Mouse (Mus musculus) T-helper 2 cell (primary cell): ENCODE data around the gene Pgpep1.

Experiments used
- in situ Hi-C: fragments of 300-600 bp; cut with MboI, MseI; formaldehyde crosslinking; loops from one replicate; pipeline ENCODE4 v1.15.1; 2025; ENCODE audit warnings: high pct_unique_total_duplicates

Gene Pgpep1

DNA sequence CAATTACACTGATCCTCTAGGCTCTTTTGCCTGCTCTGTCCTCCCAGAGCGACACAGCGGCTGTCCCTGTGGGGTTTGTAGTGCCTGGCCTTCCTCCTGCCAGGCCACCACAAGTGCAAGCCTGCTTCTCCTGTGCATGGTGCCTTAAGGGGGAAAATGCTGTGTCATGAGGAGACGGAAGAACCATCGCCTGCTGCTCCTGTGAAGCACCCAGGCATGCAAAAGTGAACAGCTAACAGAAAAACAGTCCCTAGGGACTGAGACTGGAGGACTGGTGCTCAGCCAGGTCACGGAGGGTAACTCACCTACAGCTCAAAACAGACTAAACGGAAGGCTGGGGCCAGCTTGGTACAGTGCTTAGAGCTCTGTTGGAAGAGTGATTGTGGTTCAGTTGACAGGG is 24.7 kb downstream of the Pgpep1 start:
- in situ Hi-C loops, result loop anchor here (5.0 kb wide), 1 partner anchor 83 kb away; no protein-coding TSS in a partner anchor

DNA sequence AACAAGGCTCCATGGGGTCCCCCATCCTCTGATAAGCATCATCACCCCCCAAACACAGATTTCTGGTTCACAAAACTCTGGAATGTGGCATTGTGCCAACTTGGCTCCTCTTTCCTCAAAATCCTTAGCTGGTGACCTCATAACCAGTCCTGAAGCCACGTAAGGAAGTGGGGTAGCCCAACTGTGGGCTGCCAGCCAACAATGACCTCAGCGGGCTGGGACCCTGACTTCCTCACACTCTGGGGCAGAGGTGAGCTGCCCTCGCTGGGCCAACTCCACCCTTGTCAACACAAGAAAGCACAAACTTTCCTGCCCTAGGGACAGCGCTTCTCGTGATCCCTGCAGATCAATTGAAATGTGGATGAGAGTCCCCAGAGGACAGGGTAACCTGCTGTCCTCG is 26.1 kb downstream of the Pgpep1 start:
- in situ Hi-C loops, result no loop called here

DNA sequence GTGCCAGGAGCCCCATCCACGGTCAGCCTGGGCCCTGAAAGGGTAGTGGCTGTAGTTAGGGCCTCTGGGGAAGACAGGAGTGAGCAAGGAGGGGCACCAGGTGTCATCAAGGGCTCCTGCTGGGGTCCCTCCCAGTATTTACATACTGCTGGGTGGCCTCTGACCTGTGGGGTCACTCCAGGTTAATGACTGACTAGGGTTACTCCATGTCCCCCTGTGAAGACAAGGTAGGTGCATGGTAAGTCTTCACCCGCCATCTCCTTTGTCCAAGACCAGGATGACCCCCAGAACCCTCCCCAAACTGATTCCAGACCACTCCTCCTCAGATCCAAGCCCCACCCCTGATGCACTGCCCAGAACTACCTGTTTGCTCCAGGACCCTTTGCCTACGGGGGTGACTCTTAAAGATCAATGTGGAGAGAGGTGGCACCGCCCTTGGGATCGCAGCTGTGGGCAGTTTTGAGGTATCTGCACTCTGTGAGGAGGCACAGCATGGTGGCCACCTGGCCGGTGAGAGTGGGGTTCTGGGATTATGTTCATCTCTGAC is 27.8 kb downstream of the Pgpep1 start, which contains the start of gene Gdf15:
Gene Gdf15 (minus strand): TSS at position 111 of the 547 bp plus-strand sequence.
- in situ Hi-C loops, result no loop called here

DNA sequence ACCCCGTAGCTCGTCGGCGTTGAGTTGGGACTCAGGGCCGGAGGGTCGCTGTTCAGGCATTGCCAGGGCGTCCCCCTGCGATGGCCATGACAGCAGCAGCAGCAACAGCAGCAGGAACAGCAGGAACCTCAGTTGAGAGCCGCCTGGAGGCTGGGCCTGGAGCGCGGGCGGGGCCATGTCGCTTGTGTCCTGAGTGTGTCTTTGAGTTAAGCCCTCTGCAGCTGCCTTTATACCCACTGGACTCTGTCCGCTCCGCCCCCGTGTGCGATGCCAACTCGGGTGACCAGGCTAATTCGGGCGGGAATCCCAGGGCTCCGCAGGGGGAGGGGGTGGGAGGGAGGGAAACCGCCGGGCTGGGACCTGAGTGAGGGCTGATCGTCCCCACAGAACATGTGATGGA is 28.8 kb downstream of the Pgpep1 start:
- in situ Hi-C loops, result no loop called here

DNA sequence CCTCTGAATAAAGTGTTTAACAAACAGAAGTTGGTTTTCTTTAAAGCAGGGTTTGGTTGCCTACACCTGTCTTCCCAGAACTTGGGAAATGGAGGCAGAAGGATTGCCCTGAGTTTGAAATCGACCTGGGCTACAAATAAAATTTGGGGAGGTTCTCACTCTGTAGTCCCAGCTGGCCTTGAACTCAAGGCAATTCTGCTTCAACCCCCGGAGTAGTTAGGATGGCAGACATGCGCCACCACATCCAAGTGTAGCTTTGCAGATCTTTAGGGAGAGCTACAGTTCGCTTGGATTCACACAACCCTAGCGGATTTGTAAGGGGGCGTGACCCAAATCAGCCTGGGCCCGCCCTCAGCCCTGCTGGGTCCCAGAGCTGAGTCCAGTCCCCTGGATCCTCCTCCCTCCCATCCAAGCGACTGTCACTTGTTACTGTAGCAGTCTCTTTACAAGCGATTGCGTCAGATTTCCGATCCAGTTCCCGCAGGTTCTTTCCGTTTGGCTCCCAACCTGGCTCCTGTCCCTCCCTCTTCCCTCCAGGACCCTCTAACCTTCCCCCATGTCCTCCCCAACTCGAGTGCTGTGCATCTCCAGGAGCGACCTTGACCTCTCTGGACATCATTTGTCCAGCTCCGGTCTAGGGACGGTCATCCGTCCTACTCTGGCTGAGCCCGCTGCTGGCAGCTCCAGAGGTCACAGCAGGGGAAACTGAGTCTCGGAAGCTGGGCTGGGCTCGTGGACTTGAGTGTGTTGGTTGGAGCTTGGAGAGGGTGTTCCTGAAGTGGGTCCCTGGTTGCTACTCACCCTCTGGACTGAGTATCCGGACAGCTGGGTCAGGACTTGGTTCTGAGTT is 29.4 kb downstream of the Pgpep1 start:
- in situ Hi-C loops, result no loop called here

DNA sequence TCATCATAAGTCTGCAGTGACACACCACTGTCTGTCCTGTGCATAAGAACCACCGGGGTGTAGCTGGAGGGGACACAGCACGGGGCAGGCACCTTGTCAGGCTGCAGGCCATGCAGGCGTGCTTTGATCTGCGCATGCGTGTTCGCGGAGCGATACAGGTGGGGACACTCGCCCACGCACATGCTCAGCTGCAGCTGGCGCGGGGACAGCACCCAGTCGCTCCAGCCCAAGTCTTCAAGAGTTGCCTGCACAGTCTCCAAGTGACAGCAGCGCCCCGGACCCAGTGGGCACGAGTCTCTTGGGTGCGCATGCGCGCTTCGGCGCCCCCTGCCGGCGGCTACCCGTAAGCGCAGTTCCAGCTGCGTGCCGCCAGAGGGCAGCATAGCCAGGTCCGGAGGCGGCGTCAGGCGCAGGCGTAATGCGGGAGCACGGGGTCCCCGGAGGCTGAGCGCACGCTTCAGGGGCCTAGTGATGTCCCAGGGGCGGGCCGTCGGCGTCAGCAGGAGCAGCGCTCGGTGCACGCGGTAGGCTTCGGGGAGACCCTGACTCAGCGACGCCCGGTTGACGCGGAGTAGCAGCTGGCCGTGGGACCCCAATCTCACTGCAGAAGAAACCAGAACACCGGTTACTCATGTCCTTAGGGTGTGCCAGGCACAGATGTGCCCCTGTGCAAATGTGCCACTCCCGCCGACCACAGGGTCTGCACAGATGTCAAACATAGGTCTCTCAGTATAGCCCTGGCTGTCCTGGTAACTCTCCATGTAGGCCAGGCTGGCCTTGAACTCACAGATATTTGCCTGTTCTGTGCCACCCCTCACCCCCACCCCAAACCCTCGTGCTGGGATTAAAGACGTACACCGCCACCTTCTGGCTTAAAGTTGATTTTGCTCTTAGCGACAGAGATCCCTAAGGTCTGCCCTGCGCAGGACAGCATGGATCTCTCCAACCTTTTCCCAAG is 30.3 kb downstream of the Pgpep1 start:
- in situ Hi-C loops, result no loop called here

DNA sequence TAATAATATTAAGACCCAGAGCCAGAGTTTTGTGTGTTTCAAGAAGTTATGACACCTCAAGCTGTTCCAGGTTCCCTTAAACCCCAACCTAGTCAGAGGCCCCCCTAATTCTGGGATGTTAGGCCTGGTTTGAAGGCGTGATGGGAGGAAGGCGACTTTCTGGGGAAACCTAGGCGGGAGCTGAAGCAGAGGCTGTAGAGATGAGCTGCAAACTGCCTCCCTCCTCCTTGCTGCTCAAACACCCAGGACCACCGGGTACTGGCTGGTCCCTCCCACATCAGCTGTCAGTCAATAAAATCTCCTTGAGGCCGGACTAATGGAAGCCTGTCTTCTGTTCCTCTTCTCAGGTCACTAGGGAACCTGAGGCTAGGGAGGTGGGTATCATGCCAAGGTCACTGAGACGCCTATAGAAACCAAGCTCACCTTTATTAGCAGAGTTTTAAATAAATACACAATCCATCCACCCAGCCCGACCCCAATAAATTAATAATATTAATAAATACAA is 31.1 kb downstream of the Pgpep1 start:
- in situ Hi-C loops, result no loop called here

DNA sequence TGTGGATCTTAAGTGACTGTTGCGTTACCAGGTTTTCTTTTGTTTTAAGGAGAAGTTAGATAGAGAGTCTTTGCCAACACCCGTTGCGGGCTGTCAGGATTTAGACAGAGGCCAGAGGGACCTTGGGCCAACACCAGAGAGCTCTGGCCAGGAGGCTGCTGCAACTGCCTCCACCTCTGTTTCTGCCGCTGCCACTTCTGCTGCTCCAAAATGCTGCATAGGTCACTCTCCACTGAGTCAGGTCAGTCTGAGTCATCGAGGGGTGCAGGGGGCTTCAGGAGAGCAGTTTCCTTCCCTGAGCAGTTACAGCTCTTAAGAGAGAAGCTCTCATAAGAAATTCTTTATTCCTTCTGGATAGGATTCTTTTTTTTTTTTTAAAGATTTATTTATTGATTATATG is 33.1 kb downstream of the Pgpep1 start:
- in situ Hi-C loops, result no loop called here

DNA sequence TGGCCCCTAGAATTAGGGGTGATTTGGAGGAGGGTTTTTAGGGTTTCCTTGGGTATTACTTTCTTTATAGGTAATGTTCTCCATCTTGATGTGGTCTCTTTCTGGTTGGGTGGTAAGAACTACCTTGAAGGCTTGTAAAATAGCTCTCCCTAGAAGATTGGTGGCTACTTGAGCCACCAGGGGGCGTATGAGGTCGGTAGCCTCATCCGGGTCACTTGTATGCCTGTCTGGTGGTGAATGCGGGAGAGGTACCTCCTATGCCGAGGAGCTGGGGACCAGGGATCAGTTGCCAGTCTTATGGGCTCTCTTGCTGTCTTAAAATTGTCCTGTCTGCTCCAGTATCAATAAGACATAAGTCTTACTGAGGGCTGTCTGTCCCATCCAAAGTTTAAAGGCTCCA is 35.1 kb downstream of the Pgpep1 start:
- in situ Hi-C loops, result no loop called here

DNA sequence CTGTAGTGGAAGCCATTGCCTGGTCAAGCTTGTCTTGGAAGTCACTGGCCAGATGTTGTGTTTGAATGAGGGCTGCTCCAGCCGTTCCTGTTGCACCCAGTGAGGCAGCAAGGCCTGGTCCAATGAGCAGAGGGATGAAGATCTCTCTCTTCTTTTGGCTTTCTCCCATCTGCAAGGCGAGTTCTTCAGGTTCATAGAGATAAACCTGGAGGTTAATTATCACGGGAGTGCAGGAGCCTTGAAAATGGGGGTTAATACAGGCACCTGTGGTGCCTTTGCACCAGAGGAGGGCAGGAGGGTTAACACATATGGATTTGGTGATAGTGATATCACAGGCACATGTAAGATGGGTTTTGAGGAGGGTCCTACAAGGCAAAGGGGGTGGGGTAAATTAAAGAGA is 38.0 kb downstream of the Pgpep1 start:
- in situ Hi-C loops, result no loop called here

DNA sequence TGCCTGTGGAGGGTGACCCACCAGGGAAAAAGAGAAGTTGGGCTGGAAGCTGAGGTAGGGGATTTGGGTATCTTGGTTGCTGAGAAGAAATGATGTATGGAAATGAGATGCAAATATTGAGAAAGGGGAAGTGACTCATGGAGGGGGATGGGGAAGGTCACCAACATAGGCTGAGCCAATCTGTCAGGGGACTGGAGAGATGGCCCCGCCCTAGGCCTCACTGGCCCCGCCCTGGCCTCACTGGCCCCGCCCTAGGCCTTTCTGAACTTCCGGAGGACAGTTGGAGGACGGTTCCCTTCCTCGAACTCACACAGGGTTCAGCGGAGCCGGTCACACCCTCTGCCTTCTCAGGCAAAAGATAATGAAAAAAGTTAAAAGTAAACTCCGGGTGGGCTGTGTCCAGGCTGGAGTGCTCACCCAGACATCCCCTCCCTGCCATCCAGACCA is 41.3 kb downstream of the Pgpep1 start:
- in situ Hi-C loops, result no loop called here

DNA sequence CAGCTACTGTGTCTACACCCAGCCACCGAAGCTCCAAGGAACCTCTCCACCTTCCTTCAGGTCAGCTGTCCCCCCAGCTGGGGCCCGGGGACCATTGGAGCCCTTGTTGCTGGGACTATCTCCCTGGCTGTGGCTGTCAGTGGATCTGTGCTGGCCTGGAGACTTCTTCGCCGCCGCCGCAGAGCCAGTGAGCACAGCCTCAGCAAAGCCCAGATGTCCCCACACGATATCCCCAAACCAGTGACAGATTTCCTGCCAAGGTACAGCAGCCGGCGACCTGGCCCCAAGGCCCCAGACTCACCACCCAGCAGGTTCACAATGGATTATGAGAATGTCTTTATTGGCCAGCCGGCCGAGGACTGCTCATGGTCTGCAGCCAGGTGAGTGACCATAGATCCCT is 42.2 kb downstream of the Pgpep1 start:
- in situ Hi-C loops, result no loop called here

DNA sequence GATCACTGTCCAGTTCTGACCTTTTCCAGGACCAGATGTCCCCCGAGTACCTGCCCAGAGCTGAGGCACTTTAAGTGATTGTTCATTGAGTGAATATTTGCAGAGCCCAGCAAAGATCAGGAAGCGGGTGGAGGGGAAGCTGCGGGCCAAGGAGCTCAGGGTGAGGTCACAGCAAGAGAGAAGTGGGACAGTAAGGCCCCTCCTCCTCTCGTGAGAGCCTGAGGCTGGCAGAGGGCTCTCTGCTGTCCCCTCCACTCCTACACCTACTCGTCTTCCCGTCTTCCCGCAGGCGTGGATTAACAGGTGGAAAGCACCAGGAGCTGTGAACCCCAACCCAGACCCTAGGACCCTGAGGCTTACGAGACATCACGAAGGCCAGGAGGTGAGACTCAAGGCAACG is 43.5 kb downstream of the Pgpep1 start:
- in situ Hi-C loops, result no loop called here

DNA sequence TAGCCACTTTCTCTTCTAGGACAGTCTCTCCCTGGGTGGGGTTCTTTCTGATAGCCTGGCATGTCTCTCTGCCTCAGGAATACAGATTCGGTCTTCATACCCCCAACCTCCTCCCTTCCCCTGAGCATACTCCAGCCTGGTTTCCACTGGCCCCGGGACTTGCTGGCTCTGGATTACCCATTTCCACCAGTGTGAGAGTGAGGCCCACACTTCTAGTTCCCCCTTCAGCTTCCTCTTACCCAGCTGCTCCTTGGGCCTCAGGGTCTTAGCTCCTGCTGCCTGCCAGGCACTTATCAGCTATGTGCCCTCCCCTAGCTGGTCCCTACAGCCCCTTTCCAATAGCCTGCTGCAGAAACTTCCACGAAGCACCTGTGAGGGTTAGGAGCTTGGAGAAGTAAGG is 44.3 kb downstream of the Pgpep1 start, which contains the start of gene Lrrc25:
Gene Lrrc25 (plus strand): TSS at position 262 of the 400 bp plus-strand sequence.
- in situ Hi-C loops, result no loop called here

DNA sequence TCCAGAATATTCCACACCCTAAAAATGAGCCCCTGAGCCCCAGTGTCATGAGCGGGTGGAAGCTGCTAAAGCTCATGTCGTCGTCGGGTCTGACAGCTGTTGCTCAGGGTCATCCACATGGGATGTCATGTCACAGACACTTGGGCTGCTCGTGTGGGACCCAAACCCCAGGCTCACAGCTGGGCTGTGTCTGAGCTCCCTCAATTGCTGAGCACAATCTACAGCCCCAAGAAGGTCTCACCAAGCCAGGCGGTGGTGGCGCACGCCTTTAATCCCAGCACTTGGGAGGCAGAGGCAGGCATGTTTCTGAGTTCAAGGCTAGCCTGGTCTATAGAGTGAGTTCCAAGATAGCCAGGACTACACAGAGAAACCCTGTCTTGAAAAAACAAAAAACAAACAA is 44.9 kb downstream of the Pgpep1 start:
- in situ Hi-C loops, result no loop called here

DNA sequence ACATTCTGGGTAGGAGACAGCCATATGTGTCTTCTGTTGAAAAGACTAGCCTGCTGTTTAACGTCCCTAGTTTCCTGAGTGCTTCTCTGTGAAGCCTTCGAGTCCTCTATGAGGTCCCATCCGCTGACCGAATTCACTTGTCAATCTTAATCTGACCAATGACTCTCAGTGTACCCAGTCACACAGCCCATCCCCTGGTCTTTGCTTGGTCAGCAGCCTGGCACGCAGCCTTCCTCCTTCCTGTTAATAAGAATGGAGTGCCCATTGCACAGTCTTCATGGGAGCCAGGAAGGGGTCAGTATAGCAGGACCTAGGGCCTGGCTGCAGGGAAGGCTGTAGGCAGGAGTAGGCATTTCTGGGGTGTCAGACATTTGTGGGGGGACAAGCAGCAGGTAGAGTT is 45.7 kb downstream of the Pgpep1 start:
- in situ Hi-C loops, result no loop called here

DNA sequence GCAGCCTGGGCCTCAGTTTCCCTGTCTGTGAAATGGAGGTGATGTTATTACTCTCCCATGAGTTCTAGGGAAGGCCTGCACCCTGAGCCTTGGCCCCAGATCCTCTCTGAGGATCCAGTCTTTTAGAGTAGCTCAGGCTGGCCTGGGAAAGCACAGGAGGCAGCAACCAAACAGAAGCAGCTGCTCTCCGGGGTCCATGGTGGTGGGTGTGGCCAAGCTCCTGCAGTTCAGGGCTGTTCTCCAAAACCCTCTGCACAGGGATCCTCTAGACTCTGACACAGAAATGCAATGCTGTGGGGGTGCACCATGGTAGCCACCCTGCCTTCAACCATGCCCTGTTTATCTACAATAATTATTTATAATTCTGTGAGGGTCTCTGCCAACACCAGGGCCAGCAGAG is 46.4 kb downstream of the Pgpep1 start:
- in situ Hi-C loops, result no loop called here

DNA sequence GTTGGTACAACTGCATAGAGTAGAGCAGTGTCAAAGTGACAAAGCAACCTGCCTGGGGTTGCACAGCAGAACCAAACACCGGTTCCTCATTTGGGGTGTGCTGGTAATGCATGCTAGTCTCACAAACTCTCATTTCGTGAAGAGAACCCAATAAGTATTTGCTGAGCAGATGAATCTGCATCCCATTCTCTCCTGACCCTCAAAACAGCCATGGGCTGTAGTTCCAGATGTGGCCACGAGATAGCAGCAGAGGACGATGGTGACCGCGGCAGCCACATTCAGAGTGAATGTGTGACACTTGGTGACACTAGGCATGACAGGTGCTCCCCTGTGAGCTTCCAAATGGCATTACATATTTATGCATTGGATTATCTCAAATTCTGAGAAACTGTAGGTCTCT is 48.3 kb downstream of the Pgpep1 start:
- in situ Hi-C loops, result no loop called here

DNA sequence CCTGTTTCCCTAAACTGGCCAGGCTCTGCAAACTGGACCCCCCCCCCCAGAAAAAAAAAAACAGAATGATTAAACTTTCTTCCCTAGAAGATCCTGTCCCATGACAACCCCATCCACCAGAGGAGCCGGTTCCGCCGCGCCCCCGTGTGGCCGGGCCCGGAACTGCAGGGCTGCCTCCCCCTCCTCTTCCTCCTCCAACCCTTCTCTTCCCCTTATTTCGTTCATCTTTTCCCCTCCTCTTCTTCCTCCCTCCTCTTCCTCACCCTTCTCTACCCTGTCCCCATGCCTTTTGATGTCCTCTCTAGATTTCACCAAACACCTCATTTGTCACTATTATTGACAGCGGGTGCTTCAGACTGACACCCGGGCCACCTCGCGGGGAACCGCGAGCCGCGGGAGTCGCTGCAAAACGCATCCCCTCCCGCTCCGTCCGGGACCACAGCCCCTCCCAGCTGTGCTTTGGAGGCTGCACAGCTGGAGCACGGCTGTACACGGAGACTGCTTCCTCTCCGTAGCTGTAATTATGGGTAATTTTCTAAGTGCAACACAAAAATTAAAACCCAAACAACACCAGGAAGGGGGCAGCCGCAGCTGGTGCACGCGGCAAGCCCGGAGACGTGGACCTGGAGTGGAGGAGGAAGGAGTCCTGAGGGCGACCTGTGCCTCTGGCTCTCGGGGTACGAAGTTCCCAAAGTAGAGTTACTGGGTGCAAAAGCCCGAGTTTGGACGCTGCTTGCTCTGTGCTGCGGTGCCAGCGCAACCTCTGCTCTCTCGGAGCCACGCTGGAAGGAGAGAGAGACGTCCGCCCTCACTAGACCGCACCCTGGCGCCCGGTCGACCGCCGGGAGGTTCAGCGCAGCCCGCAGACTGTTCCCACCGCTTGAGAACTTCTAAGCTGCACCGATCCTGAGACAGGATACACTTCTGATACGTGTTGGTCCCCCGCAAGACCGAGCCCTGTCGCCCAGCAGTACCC is 49.1 kb downstream of the Pgpep1 start:
- in situ Hi-C loops, result no loop called here
